Mouse (Mus musculus) cerebellum, adult 2 months (tissue): ENCODE data around the gene Atp13a3. TPM values are rescaled to one million over a fixed set of nuclear protein-coding genes. Genes with fewer than 3 reads are reported as not detected.

ENCODE experiments used
- DNase-seq, 2 experiments: peaks; one replicate each; pipeline ENCODE4 v3.0.0; 2021
- H3K27ac ChIP-seq: fragments of 200-500 bp; 2 replicates; pipeline ENCODE4 v1.5.1; 2012; ENCODE audit warnings: low read length, control low read depth, inconsistent platforms; ENCODE audit not compliant: insufficient read depth
- H3K27me3 ChIP-seq: fragments of 200-500 bp; 2 replicates; pipeline ENCODE4 v1.6.1; 2012; ENCODE audit warnings: inconsistent platforms, mild to moderate bottlenecking, low read length, moderate library complexity; ENCODE audit not compliant: control insufficient read depth, insufficient read depth
- H3K4me1 ChIP-seq: fragments of 200-500 bp; 2 replicates; pipeline ENCODE4 v1.6.1; 2011; ENCODE audit warnings: low read length; ENCODE audit not compliant: control insufficient read depth, insufficient read depth
- H3K4me3 ChIP-seq: fragments of 200-500 bp; replicated peaks from 2 replicates; pipeline ENCODE3; 2011; ENCODE audit warnings: mild to moderate bottlenecking, low read depth, low read length, control low read depth; ENCODE audit not compliant: insufficient read depth
- CTCF ChIP-seq: fragments of 200-500 bp; IDR thresholded peaks from 2 replicates; pipeline ENCODE4 v1.5.1; 2011; ENCODE audit warnings: low read depth, mild to moderate bottlenecking, control low read depth, low read length, moderate library complexity, borderline replicate concordance; ENCODE audit not compliant: insufficient read depth
- POLR2A ChIP-seq: fragments of 200-500 bp; IDR thresholded peaks from 2 replicates; pipeline ENCODE4 v1.6.1; 2011; ENCODE audit warnings: low read length, control low read depth, borderline replicate concordance; ENCODE audit not compliant: insufficient read depth
- WGBS: fragments of 180-500 bp; shearing (Covaris S2); methylation state at CpG from one replicate; pipeline ENCODE4 v1.1.7; 2018; 5-methylcytosine and 5-hydroxymethylcytosine counted together
- polyA plus RNA-seq: library from polyadenylated mRNA; depleted of rRNA; stranded (reverse); fragments of >200 nt; gene quantifications from 2 replicates; pipeline ENCODE4 v1.2.3, GENCODE M21; 2012

Gene Atp13a3
- polyA plus RNA-seq, 1 experiment, result 31.4 TPM

GRCm38 (mm10) chr16:30403528-30403927 lies 2.2 kb downstream of the Atp13a3 start:
- 86% methylated on average over 3 of the region's 3 CpGs for WGBS
- H3K4me1 ChIP-seq, result no peaks in the 10 kb centered on the region
- H3K27ac ChIP-seq, result no peak overlapping the region
- DNase-seq, result no peak
- no peaks in the 10 kb centered on the region; the same call in 1 of the 2 replicates for H3K27me3 ChIP-seq
- TF ChIP-seq POLR2A (no peak), CTCF (no peak)
- H3K4me3 ChIP-seq, result no peak overlapping the region

- TF ChIP-seq POLR2A (no peak), CTCF (no peak)
- Histone ChIP-seq H3K27ac (no peak overlapping the region), H3K27me3 (no peaks in the 10 kb centered on the region), H3K4me3 (no peak overlapping the region), H3K4me1 (no peaks in the 10 kb centered on the region)
- DNase-seq, result no peak
- 39% methylated on average over 15 of the region's 15 CpGs for WGBS
Observed at GRCm38 (mm10) chr16:30397127-30398057, 8.4 kb downstream of the Atp13a3 start.

- Histone ChIP-seq H3K4me1 (no peaks in the 10 kb centered on the region), H3K27ac (no peak overlapping the region), H3K27me3 (no peaks in the 10 kb centered on the region), H3K4me3 (no peak overlapping the region)
- no peak for DNase-seq
- TF ChIP-seq POLR2A (no peak), CTCF (no peak)
- 85% methylated on average over 2 of the region's 2 CpGs for WGBS
Observed at GRCm38 (mm10) chr16:30395136-30395535, 10.6 kb downstream of the Atp13a3 start.

GRCm38 (mm10) chr16:30390650-30391340 lies 15.0 kb downstream of the Atp13a3 start:
- TF ChIP-seq POLR2A (no peak), CTCF (no peak)
- no peaks in the 10 kb centered on the region for H3K27me3 ChIP-seq
- peaks cover 2% of the 10 kb centered on the region; the same call in 1 of the 2 replicates for H3K4me1 ChIP-seq
- 78% methylated on average over 5 of the region's 5 CpGs for WGBS
- DNase-seq, result no peak
- no peak overlapping the region for H3K27ac ChIP-seq
- no peak overlapping the region for H3K4me3 ChIP-seq

- WGBS, result 88% methylated on average over 9 of the region's 9 CpGs
- TF ChIP-seq CTCF (no peak), POLR2A (no peak)
- Histone ChIP-seq H3K4me1 (peaks cover 2% of the 10 kb centered on the region; the same call in 1 of the 2 replicates), H3K27me3 (no peaks in the 10 kb centered on the region), H3K27ac (no peak overlapping the region), H3K4me3 (no peak overlapping the region)
- DNase-seq, result no peak
Observed at GRCm38 (mm10) chr16:30389831-30390649, 15.7 kb downstream of the Atp13a3 start.

- peaks cover 2% of the 10 kb centered on the region; the same call in 1 of the 2 replicates for H3K4me1 ChIP-seq
- peak overlapping the region; percentile 45; the same call in 1 of the 2 replicates for H3K27ac ChIP-seq
- TF ChIP-seq POLR2A, result no peak
- no peak for TF ChIP-seq CTCF
- H3K27me3 ChIP-seq, result no peaks in the 10 kb centered on the region
- peak; percentile 32 to 42 for DNase-seq
- H3K4me3 ChIP-seq, result peak overlapping the region; percentile 92
- 4% methylated on average over 17 of the region's 17 CpGs for WGBS
Observed at GRCm38 (mm10) chr16:30389210-30389684, 16.5 kb downstream of the Atp13a3 start.
